Mouse (Mus musculus) kidney, postnatal 0 days (tissue): ENCODE results near the gene Ykt6. TPM values are rescaled to one million over a fixed set of nuclear protein-coding genes. Genes with fewer than 3 reads are reported as not detected.

Experiments
- ATAC-seq: fragments of 200-750 bp; cut with Nextera tagmentation; replicated peaks from 2 replicates; pipeline ENCODE4 v1.8.0; 2017; ENCODE audit warnings: low read depth, moderate number of reproducible peaks, moderate TSS enrichment, moderate library complexity; ENCODE audit not compliant: low FRiP score
- DNase-seq: peaks from one replicate; pipeline ENCODE4 v3.0.0-alpha.2; 2016; ENCODE audit warnings: low spot score
- H3K27ac ChIP-seq: fragments of 300-500 bp; sonication (generic); 2 replicates; pipeline ENCODE4 v1.5.1; 2014; ENCODE audit warnings: mild to moderate bottlenecking
- H3K27me3 ChIP-seq: fragments of 300-500 bp; sonication (generic); 2 replicates; pipeline ENCODE4 v1.6.1; 2014; ENCODE audit warnings: low read length, mixed read lengths; ENCODE audit not compliant: insufficient read depth
- H3K36me3 ChIP-seq: fragments of 300-500 bp; sonication (generic); 2 replicates; pipeline ENCODE4 v1.6.1; 2014; ENCODE audit warnings: low read length, mixed read lengths; ENCODE audit not compliant: insufficient read depth
- H3K4me1 ChIP-seq: fragments of 300-500 bp; sonication (generic); replicated peaks from 2 replicates; pipeline ENCODE4 v1.6.1; 2014; ENCODE audit warnings: antibody characterized with exemption, low read length, mixed read lengths; ENCODE audit not compliant: insufficient read depth
- H3K4me2 ChIP-seq: fragments of 300-500 bp; sonication (generic); 2 replicates; pipeline ENCODE4 v1.6.1; 2014; ENCODE audit warnings: mild to moderate bottlenecking, low read length, moderate library complexity, mixed read lengths
- H3K4me3 ChIP-seq: fragments of 300-500 bp; sonication (generic); replicated peaks from 2 replicates; pipeline ENCODE4 v1.5.1; 2014; ENCODE audit warnings: low read depth, low read length
- H3K9ac ChIP-seq: fragments of 300-500 bp; sonication (generic); 2 replicates; pipeline ENCODE4 v1.6.1; 2014; ENCODE audit warnings: low read depth, low read length
- H3K9me3 ChIP-seq: fragments of 300-500 bp; sonication (generic); replicated peaks from 2 replicates; pipeline ENCODE4 v1.6.1; 2016; ENCODE audit warnings: low read length, inconsistent platforms, mixed read lengths
- CTCF ChIP-seq: IDR thresholded peaks from 2 replicates; pipeline ENCODE4 v1.5.1; 2016; ENCODE audit warnings: antibody characterized with exemption, low read depth, mild to moderate bottlenecking, moderate library complexity
- WGBS: fragments of 180-500 bp; shearing (Covaris S2); extraction: QIAGEN DNeasy Blood & Tissue Kit; methylation state at CpG from one replicate; pipeline ENCODE4 v1.1.7; 2014; 5-methylcytosine and 5-hydroxymethylcytosine counted together
- polyA plus RNA-seq: library from polyadenylated mRNA; unstranded; fragments of >200 nt; fragmentation: Nextera tagmentation; extraction: Ambion mirVana; gene quantifications from 2 replicates; pipeline ENCODE4 v1.2.1, GENCODE M21; 2015

Gene Ykt6
- polyA plus RNA-seq, 1 experiment from 2014 or later: 41.8 TPM

- 85% methylated on average over 4 of the region's 4 CpGs for WGBS
- TF ChIP-seq CTCF: no peak
Measured at GRCm38 (mm10) chr11:5913936-5914335, 41.6 kb upstream of the Ykt6 start.

GRCm38 (mm10) chr11:5914940-5915339, 40.6 kb upstream of the Ykt6 start:
- WGBS: 51% methylated on average over 5 of the region's 5 CpGs
- no peak for DNase-seq

More at GRCm38 (mm10) chr11:5913936-5914335, 41.6 kb upstream of the Ykt6 start:
- H3K27me3 ChIP-seq: no peaks in the 10 kb centered on the region
- no peaks in the 10 kb centered on the region for H3K9me3 ChIP-seq
- H3K4me1 ChIP-seq: no peaks in the 10 kb centered on the region
- H3K27ac ChIP-seq: no peak overlapping the region
- DNase-seq (no peak), ATAC-seq (no peak)
- no peak overlapping the region for H3K4me3 ChIP-seq
- no peaks in the 10 kb centered on the region for H3K36me3 ChIP-seq
- no peak overlapping the region for H3K4me2 ChIP-seq
- no peak overlapping the region for H3K9ac ChIP-seq

GRCm38 (mm10) chr11:5915429-5916177, 39.9 kb upstream of the Ykt6 start:
- WGBS: 69% methylated on average over 5 of the region's 5 CpGs
- ATAC-seq (no peak), DNase-seq (no peak)
- H3K4me3 ChIP-seq: no peak overlapping the region
- H3K27ac ChIP-seq: no peak overlapping the region
- H3K36me3 ChIP-seq: no peaks in the 10 kb centered on the region
- no peaks in the 10 kb centered on the region; the same call in 1 of the 2 replicates for H3K4me1 ChIP-seq
- H3K9me3 ChIP-seq: no peaks in the 10 kb centered on the region
- no peak for TF ChIP-seq CTCF
- H3K27me3 ChIP-seq: no peaks in the 10 kb centered on the region
- H3K9ac ChIP-seq: no peak overlapping the region
- no peak overlapping the region for H3K4me2 ChIP-seq

More at GRCm38 (mm10) chr11:5914940-5915339, 40.6 kb upstream of the Ykt6 start:
- Histone ChIP-seq H3K9me3 (no peaks in the 10 kb centered on the region), H3K27ac (no peak overlapping the region), H3K27me3 (no peaks in the 10 kb centered on the region), H3K4me3 (no peak overlapping the region), H3K4me1 (no peaks in the 10 kb centered on the region), H3K36me3 (no peaks in the 10 kb centered on the region), H3K9ac (no peak overlapping the region), H3K4me2 (no peak overlapping the region)
- ATAC-seq: no peak
- TF ChIP-seq CTCF: no peak

GRCm38 (mm10) chr11:5916178-5916548, 39.3 kb upstream of the Ykt6 start:
- Histone ChIP-seq H3K4me1 (no peaks in the 10 kb centered on the region; the same call in 1 of the 2 replicates), H3K4me3 (no peak overlapping the region), H3K9me3 (no peaks in the 10 kb centered on the region), H3K27me3 (no peaks in the 10 kb centered on the region), H3K36me3 (no peaks in the 10 kb centered on the region), H3K27ac (no peak overlapping the region), H3K4me2 (no peak overlapping the region), H3K9ac (no peak overlapping the region)
- ATAC-seq (no peak), DNase-seq (no peak)
- 60% methylated on average over 8 of the region's 8 CpGs for WGBS
- no peak for TF ChIP-seq CTCF

GRCm38 (mm10) chr11:5918111-5918510, 37.4 kb upstream of the Ykt6 start:
- Histone ChIP-seq H3K27ac (no peak overlapping the region), H3K9me3 (no peaks in the 10 kb centered on the region), H3K27me3 (no peaks in the 10 kb centered on the region), H3K4me3 (no peak overlapping the region), H3K36me3 (no peaks in the 10 kb centered on the region), H3K4me1 (no peaks in the 10 kb centered on the region; the same call in 1 of the 2 replicates), H3K9ac (no peak overlapping the region), H3K4me2 (no peak overlapping the region)
- no peak for TF ChIP-seq CTCF
- DNase-seq (no peak), ATAC-seq (no peak)
- 79% methylated on average over 2 of the region's 2 CpGs for WGBS

GRCm38 (mm10) chr11:5919606-5920005, 35.9 kb upstream of the Ykt6 start:
- no peak overlapping the region for H3K27ac ChIP-seq
- no peaks in the 10 kb centered on the region for H3K9me3 ChIP-seq
- no peaks in the 10 kb centered on the region for H3K36me3 ChIP-seq
- no peak overlapping the region for H3K9ac ChIP-seq
- ATAC-seq (no peak), DNase-seq (no peak)
- no peak for TF ChIP-seq CTCF
- H3K27me3 ChIP-seq: no peaks in the 10 kb centered on the region
- 90% methylated on average over 4 of the region's 4 CpGs for WGBS
- H3K4me1 ChIP-seq: no peaks in the 10 kb centered on the region; the same call in 1 of the 2 replicates
- no peak overlapping the region for H3K4me3 ChIP-seq
- no peak overlapping the region for H3K4me2 ChIP-seq
